Mouse (Mus musculus) retina, postnatal 1 day (tissue): Measurements from ENCODE around the gene Amy2a1.
"Not testable (repeated sequence)": the region's sequence is repeated elsewhere in the genome, so short reads cannot be mapped to it uniquely, and the experiment has no call there.

Source experiments
- DNase-seq: peaks from one replicate; pipeline ENCODE4 v3.0.0-alpha.2; 2012

The Amy2a1 gene

GRCm38 (mm10) chr3:113532328-113532727 lies at the start of gene Amy2a1:
Gene Amy2a1 (minus strand): TSS chr3:113532428.
- DNase-seq = not testable (repeated sequence)

- no peak for DNase-seq
Observed at GRCm38 (mm10) chr3:113574578-113574977, 42.4 kb upstream of the Amy2a1 start.

GRCm38 (mm10) chr3:113574138-113574537 lies 41.9 kb upstream of the Amy2a1 start:
- no peak for DNase-seq

GRCm38 (mm10) chr3:113572158-113572557 lies 39.9 kb upstream of the Amy2a1 start:
- no peak for DNase-seq

GRCm38 (mm10) chr3:113539692-113540091 lies 7.5 kb upstream of the Amy2a1 start:
- no peak for DNase-seq
